Mouse (Mus musculus) gastrocnemius, postnatal 14 days (tissue): Measurements from ENCODE around the gene Kat7. TPM values are rescaled to one million over a fixed set of nuclear protein-coding genes. Genes with fewer than 3 reads are reported as not detected.

ENCODE experiments used
- DNase-seq: peaks from one replicate; pipeline ENCODE4 v3.0.0; 2021; ENCODE audit warnings: mixed read lengths
- intact Hi-C: fragments of 180-260 bp; cut with DNase I; formaldehyde crosslinking; loops from one replicate; pipeline ENCODE4 v1.15.1; 2025; ENCODE audit warnings: low total_unique reads
- total RNA-seq, 2 experiments: library from RNA; stranded (reverse); gene quantifications; 2 replicates each; pipeline ENCODE4 v1.2.3; 2021

The Kat7 gene
- total RNA-seq, 2 experiments from 2014 or later = 21.7 to 24.4 TPM

- intact Hi-C loops = loop anchor here (5.0 kb wide), 1 partner anchor 33 kb away; no protein-coding TSS in a partner anchor
- no peak for DNase-seq
Observed at GRCm38 (mm10) chr11:95299886-95300285, 10.2 kb downstream of the Kat7 start.

GRCm38 (mm10) chr11:95298146-95298545, 11.9 kb downstream of the Kat7 start:
- intact Hi-C loops = no loop called here
- DNase-seq = no peak

GRCm38 (mm10) chr11:95295736-95296135, 14.3 kb downstream of the Kat7 start:
- intact Hi-C loops = no loop called here
- no peak for DNase-seq

DNA sequence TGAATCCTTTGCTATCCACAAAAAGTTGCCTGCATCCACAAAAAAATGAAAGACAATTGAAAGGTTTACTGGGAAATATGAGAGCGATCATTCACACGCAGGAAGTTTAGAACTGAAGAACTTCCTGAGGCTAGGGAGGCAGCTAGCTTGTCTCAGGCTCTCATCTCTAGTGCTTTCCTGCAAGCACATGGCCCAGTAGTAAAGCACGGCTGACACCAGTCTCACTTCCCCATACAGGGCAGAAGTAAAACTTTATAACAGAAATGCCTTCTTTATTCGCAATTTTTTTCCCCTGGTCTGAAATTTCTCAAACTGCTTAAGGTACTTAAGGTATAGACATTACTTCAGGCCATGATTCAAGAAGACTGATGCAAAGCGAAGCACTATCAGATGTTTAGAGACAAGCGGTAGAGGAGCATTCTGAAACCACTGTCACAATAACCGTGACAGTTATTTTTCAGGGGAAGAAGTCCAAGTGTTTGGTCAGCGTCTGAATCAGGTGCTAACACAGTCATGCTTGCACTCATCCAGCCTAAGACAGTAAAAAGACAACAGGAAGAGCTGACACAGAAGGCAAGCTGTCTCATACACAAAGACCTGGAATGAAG, 16.9 kb downstream of the Kat7 start:
- DNase-seq = no peak
- intact Hi-C loops = no loop called here

DNA sequence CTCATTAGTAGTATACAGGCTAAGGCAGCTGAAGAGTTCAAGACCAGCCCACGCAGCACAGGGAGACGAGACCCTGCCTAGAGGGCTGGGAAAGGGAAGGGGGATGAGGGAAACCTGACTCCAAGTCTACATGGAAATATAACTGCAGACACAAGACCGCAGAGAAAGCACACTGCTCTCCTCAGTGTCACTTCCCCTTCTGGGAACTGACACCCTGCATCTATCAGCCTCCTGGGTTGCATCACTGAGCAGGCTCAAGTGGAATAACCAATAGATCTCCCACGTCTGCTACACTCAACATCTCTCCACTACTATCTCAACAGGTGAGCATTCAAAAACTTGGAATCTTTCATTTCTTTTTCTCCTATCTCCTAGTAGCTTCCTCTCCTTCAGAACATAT, 18.0 kb downstream of the Kat7 start:
- intact Hi-C loops = no loop called here
- DNase-seq = no peak

DNA sequence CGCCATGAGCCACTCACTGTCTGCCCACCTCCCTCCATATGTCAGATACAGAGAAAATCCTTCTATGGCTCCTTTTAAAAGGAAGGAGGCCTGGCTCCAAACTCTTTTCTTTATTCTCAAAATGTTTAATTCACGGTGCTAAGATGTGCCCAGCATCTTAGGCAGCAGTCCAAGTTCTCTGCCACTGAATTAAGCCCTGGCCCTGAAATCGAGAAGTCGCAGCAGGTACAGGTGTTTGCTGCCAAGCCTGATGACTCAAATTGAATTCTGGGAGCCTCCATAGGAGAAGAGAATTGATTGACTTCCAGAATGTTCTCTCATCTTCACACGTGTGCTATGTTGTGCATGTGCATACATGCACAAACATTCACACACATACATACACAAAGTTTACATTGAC, 27.7 kb downstream of the Kat7 start:
- intact Hi-C loops = no loop called here
- DNase-seq = no peak

DNA sequence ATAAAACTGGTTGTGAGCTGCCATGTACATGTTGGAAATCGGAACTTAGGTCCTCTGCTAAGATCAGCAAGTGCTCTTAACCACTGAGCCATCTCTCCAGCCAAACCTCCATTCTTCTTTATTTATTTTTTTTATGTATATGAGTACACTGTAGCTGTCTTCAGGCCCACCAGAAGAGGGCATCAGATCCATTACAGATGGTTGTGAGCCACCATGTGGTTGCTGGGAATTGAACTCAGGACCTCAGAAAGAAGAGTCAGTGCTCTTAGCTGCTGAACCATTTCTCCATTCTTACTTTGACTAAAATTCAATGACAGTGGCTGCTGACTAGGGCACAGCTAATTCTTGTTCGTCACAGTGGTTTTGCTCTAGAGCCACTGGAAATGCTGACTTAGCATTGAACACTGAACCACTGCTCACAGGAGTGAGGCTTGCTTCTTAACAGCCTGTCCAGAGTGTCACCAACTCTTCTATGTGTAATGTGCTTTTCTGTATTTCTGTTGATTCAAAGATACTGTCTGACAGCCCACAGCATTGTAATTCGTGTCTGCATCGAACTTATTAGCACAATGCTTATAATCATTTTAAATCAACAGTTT, 30.9 kb downstream of the Kat7 start:
- no peak for DNase-seq
- intact Hi-C loops = no loop called here

- intact Hi-C loops = no loop called here
Observed at GRCm38 (mm10) chr11:95276056-95276455, 34.0 kb downstream of the Kat7 start.

DNA sequence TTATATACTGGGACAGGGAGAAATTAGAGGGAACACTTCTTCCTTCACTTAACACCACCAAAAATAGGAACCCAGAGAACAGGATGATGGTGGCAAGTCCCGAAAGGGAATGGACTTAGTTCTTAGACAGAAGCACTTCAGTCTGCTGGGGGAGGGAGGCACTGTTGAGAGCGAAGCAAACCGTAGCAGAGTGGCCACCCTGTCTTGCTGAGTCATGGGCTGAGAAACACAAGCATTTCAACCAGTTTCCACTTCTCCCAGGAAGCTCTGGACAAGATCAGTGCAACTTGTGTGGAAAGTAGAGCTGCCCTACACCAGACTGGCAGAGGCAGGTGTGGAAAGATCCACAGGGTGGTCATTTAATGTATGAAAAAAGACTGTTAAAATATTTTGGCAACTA, 35.4 kb downstream of the Kat7 start:
- no peak for DNase-seq
- intact Hi-C loops = no loop called here

More at GRCm38 (mm10) chr11:95276056-95276455, 34.0 kb downstream of the Kat7 start:
- DNase-seq = no peak

- no peak for DNase-seq
- intact Hi-C loops = no loop called here
Observed at GRCm38 (mm10) chr11:95273661-95274060, 36.4 kb downstream of the Kat7 start.

GRCm38 (mm10) chr11:95266540-95267245, 43.4 kb downstream of the Kat7 start:
- DNase-seq = peak; percentile 28
- intact Hi-C loops = loop anchor here (5.0 to 10.0 kb wide), 2 partner anchors 36 to 118 kb away; partner anchors contain the start of gene Slc35b1

DNA sequence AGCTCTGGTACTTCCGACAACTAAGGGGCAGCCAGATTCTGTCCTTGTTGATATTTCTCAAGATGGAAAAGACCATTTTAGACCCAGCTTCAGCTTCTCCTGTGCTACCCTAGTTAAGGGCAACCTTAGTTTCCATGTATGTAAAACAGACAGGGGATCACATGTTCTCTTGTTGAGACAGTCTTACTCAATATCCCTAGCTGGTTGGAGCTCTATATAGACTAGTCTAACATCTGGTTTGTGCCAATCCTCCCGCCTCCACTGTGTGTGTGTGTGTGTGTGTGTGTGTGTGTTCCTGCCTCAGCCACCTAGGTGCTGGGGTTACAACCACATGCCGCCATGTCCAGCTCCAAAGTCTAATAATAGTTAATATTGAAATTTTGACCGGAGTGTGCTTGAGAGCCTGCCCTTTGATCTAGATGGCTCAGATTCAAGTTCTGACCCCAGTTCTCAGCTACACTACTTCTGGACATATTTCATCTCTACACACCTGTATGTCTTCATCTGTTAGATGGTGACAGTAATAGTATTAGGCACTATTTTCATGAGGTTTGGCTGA, 45.5 kb downstream of the Kat7 start:
- DNase-seq = no peak
- intact Hi-C loops = loop anchor here (5.0 to 10.0 kb wide), 2 partner anchors 38 to 120 kb away; partner anchors contain the start of gene Slc35b1

DNA sequence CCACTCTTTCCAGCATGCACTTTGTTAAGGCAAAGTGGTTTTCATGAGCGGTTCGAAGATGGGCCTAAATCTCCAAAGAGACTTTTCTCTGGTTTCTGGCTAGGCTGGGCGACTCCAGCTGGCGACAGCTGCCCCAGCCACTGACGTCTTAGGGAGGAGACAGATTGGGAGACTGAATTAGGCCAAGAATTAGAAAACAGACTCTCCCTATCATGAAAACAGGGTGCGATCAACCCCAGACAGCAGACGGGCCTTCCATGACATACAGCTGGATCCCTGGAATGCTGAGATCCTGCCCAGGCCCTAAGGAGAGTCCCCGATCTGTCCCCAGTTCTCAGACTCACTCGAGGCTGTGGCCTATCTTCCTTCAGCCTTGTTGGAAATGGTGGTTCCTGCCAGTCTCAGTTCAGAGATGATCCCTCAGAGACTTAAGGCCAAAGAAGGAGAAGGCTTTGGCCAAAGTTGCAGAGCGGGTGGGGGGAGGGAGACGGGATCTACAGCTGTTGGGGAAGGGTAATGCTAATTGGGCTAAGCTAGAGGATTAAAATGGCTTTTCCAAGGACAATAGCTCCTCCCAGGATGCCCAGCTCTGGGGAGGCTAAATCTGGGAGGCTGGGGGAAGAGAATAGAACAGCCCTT, 46.1 kb downstream of the Kat7 start:
- peak; percentile 48 for DNase-seq
- intact Hi-C loops = loop anchor here (10.0 kb wide), 1 partner anchor 121 kb away; the partner anchor contains the start of gene Slc35b1

DNA sequence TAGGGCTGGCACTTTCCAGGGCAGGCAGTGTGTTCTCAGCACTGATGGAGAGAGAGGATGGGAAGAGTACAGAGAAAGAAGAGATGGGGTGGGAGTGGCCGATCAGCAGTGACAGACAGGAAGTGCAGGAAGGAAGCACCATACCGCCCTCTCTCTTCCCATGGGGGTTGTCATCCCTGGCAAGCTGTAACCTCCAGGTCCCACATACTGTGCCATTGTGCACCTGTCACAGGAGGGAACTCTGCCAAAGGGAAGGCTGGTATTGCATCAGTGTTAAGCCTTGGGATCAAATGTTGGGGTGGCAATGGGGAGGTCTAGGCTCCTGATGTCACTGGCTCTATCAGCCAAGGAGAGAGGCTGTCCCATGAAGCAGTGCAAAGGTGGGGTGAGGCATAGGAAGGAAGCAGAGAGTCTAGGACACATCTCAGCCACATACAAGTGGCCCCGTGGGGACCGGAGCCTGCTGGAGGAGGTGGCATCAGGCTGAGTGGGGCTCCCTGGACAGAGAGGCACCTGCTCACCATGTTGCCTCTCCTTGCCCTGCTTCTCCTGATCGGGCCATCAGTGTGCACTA, 48.8 kb downstream of the Kat7 start, which contains the start of gene Tac4:
Tac4 (plus strand) TSS at position 352 of the 574 bp plus-strand sequence.
- intact Hi-C loops = loop anchor here (10.0 kb wide), 1 partner anchor 124 kb away; the partner anchor contains the start of gene Slc35b1
- no peak for DNase-seq

DNA sequence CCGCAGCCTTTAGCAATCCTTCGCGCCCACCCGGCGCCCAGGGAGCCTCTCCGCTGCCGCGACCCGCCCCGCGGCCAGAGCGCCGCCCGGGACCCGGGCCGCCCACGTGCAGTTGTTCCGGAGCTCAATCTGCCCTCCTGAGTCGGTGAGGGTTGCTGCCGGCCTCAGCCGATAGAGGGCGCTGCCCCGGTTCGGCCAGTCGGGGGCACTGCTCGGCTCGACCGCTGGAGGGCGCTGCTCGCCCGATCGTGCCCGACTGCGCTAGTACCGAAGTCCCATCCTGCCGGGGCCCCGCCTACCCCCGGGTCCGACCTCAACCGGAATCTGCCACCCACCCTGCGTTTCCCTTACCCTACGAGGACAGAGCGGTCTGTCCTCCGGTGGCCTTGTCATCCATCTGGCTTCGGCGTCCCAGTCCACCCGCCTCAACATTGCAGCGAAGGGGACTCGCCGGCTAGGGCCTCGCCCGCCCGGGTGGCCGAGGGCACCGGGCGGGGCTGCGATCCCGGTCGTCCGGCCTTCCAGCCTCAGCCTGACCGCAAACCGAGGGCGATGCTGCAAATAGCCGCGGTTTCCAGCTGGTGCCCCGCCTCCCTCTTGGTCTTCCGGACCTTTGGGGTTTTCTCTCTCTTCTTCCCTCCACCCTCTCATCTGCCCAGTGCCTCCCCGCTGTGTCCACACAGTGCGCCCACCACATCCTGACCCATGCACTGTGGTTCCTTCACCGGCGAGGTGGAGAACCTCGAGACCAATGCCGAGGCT, 50.8 kb downstream of the Kat7 start:
- DNase-seq = peak; percentile 92
- intact Hi-C loops = loop anchor here (2.0 to 10.0 kb wide), 2 partner anchors 204 to 264 kb away; no protein-coding TSS in a partner anchor

GRCm38 (mm10) chr11:95258490-95258889, 51.6 kb downstream of the Kat7 start:
- intact Hi-C loops = loop anchor here (2.0 to 10.0 kb wide), 2 partner anchors 204 to 264 kb away; no protein-coding TSS in a partner anchor
- DNase-seq = peak; percentile 88

DNA sequence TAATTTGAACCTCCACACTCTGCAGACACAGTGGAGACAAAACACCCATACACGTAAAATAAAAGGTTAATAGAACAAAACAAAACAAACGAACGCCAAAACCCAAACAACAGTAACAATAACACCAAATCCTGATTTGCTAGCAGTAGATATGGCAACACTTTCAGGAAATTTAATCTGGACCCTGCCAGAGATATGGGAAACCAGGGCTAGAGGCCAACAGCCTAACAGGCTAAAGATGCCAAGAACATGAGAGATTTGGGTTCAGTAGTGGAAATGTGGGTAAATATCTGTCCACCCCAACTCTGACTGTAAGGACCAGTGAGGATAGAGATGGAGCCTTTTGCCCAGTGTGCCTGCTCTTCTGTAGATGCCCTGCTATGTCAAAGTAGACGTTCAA, 52.1 kb downstream of the Kat7 start:
- intact Hi-C loops = loop anchor here (2.0 to 10.0 kb wide), 2 partner anchors 203 to 265 kb away; no protein-coding TSS in a partner anchor

GRCm38 (mm10) chr11:95255747-95256146, 54.3 kb downstream of the Kat7 start:
- peak; percentile 34 for DNase-seq
- intact Hi-C loops = loop anchor here (10.0 kb wide), 1 partner anchor 201 kb away; no protein-coding TSS in a partner anchor

More for the DNA sequence above, 52.1 kb downstream of the Kat7 start:
- DNase-seq = no peak
